Comparison of ENCODE assay signal across 33 mouse cellular contexts in the genomic region with DNA sequence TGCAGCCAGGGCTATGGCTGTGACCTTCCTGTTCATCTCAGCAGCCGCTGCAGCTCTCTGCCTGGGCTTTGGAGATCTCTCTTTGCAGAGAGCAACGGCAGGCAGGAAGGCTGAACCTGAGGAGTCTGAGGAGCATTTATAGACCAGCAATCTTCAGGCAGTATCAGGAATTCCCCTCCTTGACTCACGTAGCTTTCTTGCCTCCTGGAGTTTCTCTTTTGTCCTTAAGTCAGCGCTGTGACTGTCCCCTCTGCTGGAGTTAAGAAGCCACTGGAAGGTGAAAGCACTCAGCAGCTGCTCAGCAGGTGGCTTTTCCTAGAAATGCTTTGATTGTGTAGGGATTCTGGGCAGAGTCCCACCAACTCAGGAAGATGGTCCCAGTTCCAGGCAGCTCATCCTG. TPM values are rescaled to one million over a fixed set of nuclear protein-coding genes. Genes with fewer than 3 reads are reported as not detected.
DNase-seq lines count a peak whose midpoint lies in the region; ATAC-seq and TF ChIP-seq lines count a peak whose summit lies in the region.
"Had no signal": no experiment of that assay in that cellular context is flagged by ENCODE, and none has a peak within 500 bp of the region (broad histone marks: within the 10 kb centered on the region; RNA-seq: fewer than 3 reads in every experiment).

No protein-coding gene starts in this region.

- no peak overlapping the region for H3K27ac ChIP-seq in ES-E14 (ENCODE audit: insufficient read depth, low read depth, low read length, poor library complexity, severe bottlenecking)
- 0 out of 2 replicates have a peak overlapping the region, but pooled peaks have one; percentile 15 for H3K27ac ChIP-seq in small intestine, adult 2 months (ENCODE audit: insufficient read depth, low read depth, low read length)
- no peak overlapping the region for H3K27ac ChIP-seq in kidney, embryonic 16.5 days (ENCODE audit: low read length)
- H3K27ac ChIP-seq: embryonic facial prominence, embryonic 12.5 days; hindbrain, embryonic 10.5 days; hindbrain, embryonic 15.5 days; limb, embryonic 10.5 days; limb, embryonic 15.5 days; liver, embryonic 15.5 days; neural tube, embryonic 15.5 days; stomach, postnatal 0 days had no signal

- peaks cover 29% of the 10 kb centered on the region for H3K27me3 ChIP-seq in megakaryocyte, embryonic 14.5 days (replicated peaks)
- H3K27me3 ChIP-seq in small intestine, adult 2 months (ENCODE audit: control insufficient read depth, insufficient read depth, low read length) = no peaks in the 10 kb centered on the region
- H3K27me3 ChIP-seq in kidney, embryonic 16.5 days (ENCODE audit: insufficient read depth, low read length) = no peaks in the 10 kb centered on the region
- H3K27me3 ChIP-seq: embryonic facial prominence, embryonic 12.5 days; hindbrain, embryonic 15.5 days; limb, embryonic 15.5 days; neural tube, embryonic 15.5 days had no signal

- peak overlapping the region; percentile 6 for H3K4me3 ChIP-seq in megakaryocyte, embryonic 14.5 days (replicated peaks)
- no peak overlapping the region for H3K4me3 ChIP-seq in ES-E14 (ENCODE audit: insufficient read depth in 1 of 2, low read depth in 1 of 2, low read length in 2 of 2, poor library complexity in 1 of 2, severe bottlenecking in 1 of 2)
- H3K4me3 ChIP-seq in small intestine, adult 2 months (ENCODE audit: low read depth, low read length) = peak overlapping the region; percentile 54
- H3K4me3 ChIP-seq in kidney, embryonic 16.5 days (ENCODE audit: low read length) = no peak overlapping the region
- H3K4me3 ChIP-seq: embryonic facial prominence, embryonic 12.5 days; hindbrain, embryonic 10.5 days; hindbrain, embryonic 15.5 days; limb, embryonic 10.5 days; limb, embryonic 15.5 days; liver, embryonic 15.5 days; neural tube, embryonic 15.5 days had no signal

- no peak for TF ChIP-seq CTCF in small intestine, adult 2 months (IDR thresholded peaks at IDR 0.05; ENCODE audit: extremely low read depth, insufficient read length, insufficient replicate concordance, low read depth, low read length)

- no peak for ATAC-seq in megakaryocyte, adult 5-6 weeks (ENCODE audit: poor library complexity, severe bottlenecking)
- peak; percentile 51 for ATAC-seq in CD4-positive, CD25-positive, alpha-beta regulatory T cell, adult 4 months
- no peak for ATAC-seq in kidney, embryonic 16.5 days (ENCODE audit: low FRiP score, low TSS enrichment)
- ATAC-seq: forebrain, embryonic 14.5 days had no signal

- H3K4me2 ChIP-seq in kidney, embryonic 16.5 days (replicated peaks; ENCODE audit: low read depth, low read length) = no peak overlapping the region
- H3K4me2 ChIP-seq: embryonic facial prominence, embryonic 12.5 days; hindbrain, embryonic 15.5 days; limb, embryonic 15.5 days; liver, embryonic 15.5 days; lung, embryonic 14.5 days; neural tube, embryonic 15.5 days had no signal

- WGBS in small intestine, adult 2 months = 14% methylated on average over 4 of the region's 4 CpGs
- WGBS in kidney, embryonic 16.5 days = 11% methylated on average over 4 of the region's 4 CpGs

- DNase-seq in ES-E14 (ENCODE audit: low read depth, low spot score) = peak; percentile 34
- DNase-seq in adrenal gland, adult 8-10 months = no peak
- DNase-seq: adrenal gland, postnatal 36 days; cerebellum, adult 8-10 months; cerebellum, postnatal 25 days; embryo, embryonic 11 days; heart, postnatal 14 days; kidney, adult 2 months; kidney, postnatal 10 days; layer of hippocampus, adult 9-11 months; lung, embryonic 14.5 days; lung, postnatal 14 days; midbrain, embryonic 14.5 days; thymus, adult 18-20 months; thymus, postnatal 25 days had no signal

- H3K9me3 ChIP-seq in megakaryocyte, embryonic 14.5 days = no peaks in the 10 kb centered on the region
- no peaks in the 10 kb centered on the region for H3K9me3 ChIP-seq in ES-E14 (ENCODE audit: control insufficient read depth, insufficient read depth, low read depth, low read length)
- no peaks in the 10 kb centered on the region for H3K9me3 ChIP-seq in kidney, embryonic 16.5 days (ENCODE audit: low read length)
- H3K9me3 ChIP-seq: embryonic facial prominence, embryonic 12.5 days; hindbrain, embryonic 10.5 days; hindbrain, embryonic 15.5 days; limb, embryonic 10.5 days; limb, embryonic 15.5 days; liver, embryonic 15.5 days; neural tube, embryonic 15.5 days had no signal

- H3K4me1 ChIP-seq in megakaryocyte, embryonic 14.5 days = peaks cover 16% of the 10 kb centered on the region
- no peaks in the 10 kb centered on the region for H3K4me1 ChIP-seq in ES-E14 (ENCODE audit: control insufficient read depth in 2 of 2, insufficient read depth in 2 of 2, low read length in 2 of 2, poor library complexity in 1 of 2)
- peaks cover 14% of the 10 kb centered on the region for H3K4me1 ChIP-seq in small intestine, adult 2 months (ENCODE audit: control insufficient read depth, insufficient read depth, insufficient read length, low read length)
- H3K4me1 ChIP-seq in kidney, embryonic 16.5 days (ENCODE audit: insufficient read depth, low read length) = no peaks in the 10 kb centered on the region
- H3K4me1 ChIP-seq: embryonic facial prominence, embryonic 12.5 days; hindbrain, embryonic 15.5 days; neural tube, embryonic 15.5 days had no signal

- H3K9ac ChIP-seq in ES-E14 (ENCODE audit: insufficient read depth, low read depth, low read length, poor library complexity, severe bottlenecking) = no peak overlapping the region
- no peak overlapping the region for H3K9ac ChIP-seq in kidney, embryonic 16.5 days (replicated peaks; ENCODE audit: low read length)
- H3K9ac ChIP-seq: embryonic facial prominence, embryonic 12.5 days; hindbrain, embryonic 15.5 days; limb, embryonic 15.5 days; liver, embryonic 15.5 days; lung, embryonic 14.5 days; neural tube, embryonic 15.5 days had no signal

- in situ Hi-C loops in ES-E14 (cut with MboI; ENCODE audit: low sequenced_read_pairs in 2 of 2, unreplicated experiment in 2 of 2) = no loop called here

- no peak for TF ChIP-seq POLR2A in small intestine, adult 2 months (IDR thresholded peaks at IDR 0.05; ENCODE audit: low read depth, low read length)

- no peaks in the 10 kb centered on the region for H3K36me3 ChIP-seq in megakaryocyte, embryonic 14.5 days (replicated peaks; ENCODE audit: low read length)
- H3K36me3 ChIP-seq in ES-E14 (ENCODE audit: control insufficient read depth, insufficient read depth, low read length, poor library complexity, severe bottlenecking) = no peaks in the 10 kb centered on the region
- H3K36me3 ChIP-seq in small intestine, adult 2 months (ENCODE audit: control insufficient read depth, insufficient read depth, low read length) = peaks cover 3% of the 10 kb centered on the region; the same call in 1 of the 2 replicates
- no peaks in the 10 kb centered on the region for H3K36me3 ChIP-seq in kidney, embryonic 16.5 days (ENCODE audit: insufficient read depth, low read length)
- H3K36me3 ChIP-seq: embryonic facial prominence, embryonic 12.5 days; hindbrain, embryonic 10.5 days; hindbrain, embryonic 15.5 days; limb, embryonic 10.5 days; limb, embryonic 15.5 days; liver, embryonic 15.5 days; neural tube, embryonic 15.5 days had no signal

TF ChIP-seq in ES-E14, 5 proteins besides CTCF, POLR2A, EP300 and RAD21:
- no peak for TF ChIP-seq MAFK (IDR thresholded peaks at IDR 0.05; ENCODE audit: insufficient read depth, low read depth, low read length)
- TF ChIP-seq ZC3H11A (IDR thresholded peaks at IDR 0.05; ENCODE audit: borderline replicate concordance, low read depth, low read length) = no peak

RNA-seq across cellular contexts. Expression of a gene that starts 14.5 kb away (rescaled TPM):
- polyA plus RNA-seq in megakaryocyte, embryonic 14.5 days (2012; ENCODE audit: insufficient read depth, low replicate concordance) = not detected in 2 replicates
- 27.7 and 36.5 TPM in 2 replicates for total RNA-seq in megakaryocyte, adult 5-6 weeks (2015)
- 7.3 and 7.4 TPM in 2 replicates for total RNA-seq in megakaryocyte, adult 5-6 weeks (2017)
- polyA plus RNA-seq in CD4-positive, CD25-positive, alpha-beta regulatory T cell, adult 4 months (2017; shearing (Covaris generic)) = 10 to 100 TPM; 12.1 to 23.6 TPM
- total RNA-seq in ES-E14 (2012; rRNA removed) = 3.3 and 4.0 TPM in 2 replicates
- polyA plus RNA-seq in small intestine, adult 2 months (2012; rRNA removed) = 5.0 and 9.6 TPM in 2 replicates
- 1.1 TPM in 2 replicates for polyA plus RNA-seq in kidney, embryonic 16.5 days (2015; fragmentation: Nextera tagmentation; extraction: Ambion mirVana)
- total RNA-seq in adrenal gland, adult 8-10 months (2022) = 1 to 10 TPM in 2 of 4 experiments, under 1 TPM in 2; 0.35 to 2.1 (median 1.1) TPM
- total RNA-seq: left cerebral cortex, postnatal 10 days had no signal
- polyA plus RNA-seq: lung, embryonic 14.5 days had no signal

RNA-seq across cellular contexts. Expression of a gene that starts 31.6 kb away (rescaled TPM):
- polyA plus RNA-seq in megakaryocyte, embryonic 14.5 days (2012; ENCODE audit: insufficient read depth, low replicate concordance) = not detected in 2 replicates
- not detected in 2 replicates for total RNA-seq in megakaryocyte, adult 5-6 weeks (2015)
- total RNA-seq in megakaryocyte, adult 5-6 weeks (2017) = not detected in 2 replicates
- 10 to 100 TPM in 1 of 2 experiments, 1 to 10 TPM in 1; 9.2 to 11.0 TPM for polyA plus RNA-seq in CD4-positive, CD25-positive, alpha-beta regulatory T cell, adult 4 months (2017; shearing (Covaris generic))
- total RNA-seq in ES-E14 (2012; rRNA removed) = 0.71 and 0.74 TPM in 2 replicates
- 1.1 and 1.9 TPM in 2 replicates for polyA plus RNA-seq in small intestine, adult 2 months (2012; rRNA removed)
- 2.6 and 3.5 TPM in 2 replicates for polyA plus RNA-seq in kidney, embryonic 16.5 days (2015; fragmentation: Nextera tagmentation; extraction: Ambion mirVana)
- 10 to 100 TPM; 38.9 to 87.1 (median 64.7) TPM for total RNA-seq in adrenal gland, adult 8-10 months (2022)

RNA-seq across cellular contexts. Expression of a gene that starts 35.3 kb away (rescaled TPM):
- not detected in 2 replicates for polyA plus RNA-seq in megakaryocyte, embryonic 14.5 days (2012; ENCODE audit: insufficient read depth, low replicate concordance)
- total RNA-seq in megakaryocyte, adult 5-6 weeks (2015) = 0.14 and 0.45 TPM in 2 replicates
- total RNA-seq in megakaryocyte, adult 5-6 weeks (2017) = 0.61 and 10.7 TPM in 2 replicates
- polyA plus RNA-seq in CD4-positive, CD25-positive, alpha-beta regulatory T cell, adult 4 months (2017; shearing (Covaris generic)) = under 1 TPM in 1 of 2 experiments, not detected in 1; 0.26 TPM
- not detected in 2 replicates for total RNA-seq in ES-E14 (2012; rRNA removed)
- polyA plus RNA-seq in small intestine, adult 2 months (2012; rRNA removed) = 1.8 and 7.9 TPM in 2 replicates
- not detected in 2 replicates for polyA plus RNA-seq in kidney, embryonic 16.5 days (2015; fragmentation: Nextera tagmentation; extraction: Ambion mirVana)
- 1 to 10 TPM in 2 of 4 experiments, under 1 TPM in 2; 0.65 to 6.8 (median 1.1) TPM for total RNA-seq in adrenal gland, adult 8-10 months (2022)
- total RNA-seq: left cerebral cortex, postnatal 10 days had no signal
- polyA plus RNA-seq: C2C12; embryonic facial prominence, embryonic 12.5 days; forebrain, embryonic 14.5 days; heart, embryonic 14.5 days; hindbrain, embryonic 10.5 days; hindbrain, embryonic 15.5 days; intestine, embryonic 14.5 days; limb, embryonic 10.5 days; liver, embryonic 15.5 days; lung, embryonic 14.5 days; midbrain, embryonic 14.5 days; neural tube, embryonic 15.5 days had no signal

RNA-seq across cellular contexts. Expression of a gene that starts 52.9 kb away (rescaled TPM):
- 5.1 and 10.0 TPM in 2 replicates for polyA plus RNA-seq in megakaryocyte, embryonic 14.5 days (2012; ENCODE audit: insufficient read depth, low replicate concordance)
- 21.6 and 32.1 TPM in 2 replicates for total RNA-seq in megakaryocyte, adult 5-6 weeks (2015)
- 38.3 and 50.1 TPM in 2 replicates for total RNA-seq in megakaryocyte, adult 5-6 weeks (2017)
- 10 to 100 TPM; 41.8 to 62.4 TPM for polyA plus RNA-seq in CD4-positive, CD25-positive, alpha-beta regulatory T cell, adult 4 months (2017; shearing (Covaris generic))
- total RNA-seq in ES-E14 (2012; rRNA removed) = 63.9 and 74.0 TPM in 2 replicates
- 2.4 and 4.2 TPM in 2 replicates for polyA plus RNA-seq in small intestine, adult 2 months (2012; rRNA removed)
- 39.2 and 42.6 TPM in 2 replicates for polyA plus RNA-seq in kidney, embryonic 16.5 days (2015; fragmentation: Nextera tagmentation; extraction: Ambion mirVana)
- total RNA-seq in adrenal gland, adult 8-10 months (2022) = 10 to 100 TPM; 28.0 to 45.8 (median 35.1) TPM

Comparison
In these comparisons a context has a peak if more than half of its experiments do, and no peak if none do; other contexts are left out.
1. H3K4me3 ChIP-seq: peak in megakaryocyte, embryonic 14.5 days (single experiment) and small intestine, adult 2 months (single experiment); none in ES-E14 (0 of 2) and kidney, embryonic 16.5 days (single experiment).